8 mouse cellular contexts compared by ENCODE assay signal in the genomic region with DNA sequence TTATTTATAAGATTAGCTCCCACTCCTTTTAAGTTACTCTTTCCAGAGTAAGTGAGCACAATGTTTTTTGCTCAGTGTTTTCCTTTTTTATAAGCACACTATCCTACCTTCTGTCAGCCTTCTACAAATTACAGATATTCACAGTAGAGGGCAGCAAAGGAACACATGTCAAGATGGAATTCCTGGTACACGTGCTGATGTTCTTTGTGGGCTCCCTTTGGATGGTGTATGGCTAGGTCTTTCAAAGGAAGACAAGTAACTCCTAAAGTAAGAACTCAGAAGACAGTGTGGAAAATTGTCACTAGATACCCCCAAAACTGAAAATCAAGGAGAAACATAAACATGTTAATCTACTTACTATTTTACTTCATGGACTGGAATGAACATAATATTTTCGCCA. TPM values are rescaled to one million over a fixed set of nuclear protein-coding genes. Genes with fewer than 3 reads are reported as not detected.
DNase-seq lines count a peak whose midpoint lies in the region; ATAC-seq and TF ChIP-seq lines count a peak whose summit lies in the region.

No protein-coding gene starts in this region.

- DNase-seq in layer of hippocampus, adult 9-11 months: peak; percentile 20
- no peak for DNase-seq in layer of hippocampus, adult 8-10 months (ENCODE audit: low spot score in 2 of 2)
- peak; percentile 15 for DNase-seq in MN1 (ENCODE audit: low spot score)
- peak; percentile 27 for DNase-seq in limb, embryonic 14.5 days (ENCODE audit: low spot score)
- DNase-seq in adrenal gland, postnatal 14 days: no peak
- no peak for DNase-seq in gastrocnemius, postnatal 36 days
- DNase-seq in right cerebral cortex, postnatal 36 days (ENCODE audit: low spot score in 2 of 2): no peak

- H3K9ac ChIP-seq in limb, embryonic 14.5 days (ENCODE audit: low read depth, low read length, severe bottlenecking): no peak overlapping the region

- no peak overlapping the region for H3K27ac ChIP-seq in limb, embryonic 14.5 days (replicated peaks; ENCODE audit: low read depth, low read length)

- no peak overlapping the region for H3K4me3 ChIP-seq in limb, embryonic 14.5 days (replicated peaks; ENCODE audit: low read length)

- H3K36me3 ChIP-seq in limb, embryonic 14.5 days (ENCODE audit: control insufficient read depth, insufficient read depth, low read length): no peaks in the 10 kb centered on the region

- no peak for TF ChIP-seq POLR2A in limb, embryonic 14.5 days (IDR thresholded peaks at IDR 0.05; ENCODE audit: borderline replicate concordance, extremely low read depth, insufficient read depth, insufficient read length)

- intact Hi-C loops in gastrocnemius, postnatal 36 days (cut with DNase I): no loop called here

- WGBS in limb, embryonic 14.5 days: 47% methylated on average over 2 of the region's 2 CpGs

- H3K27me3 ChIP-seq in limb, embryonic 14.5 days (ENCODE audit: control insufficient read depth, insufficient read depth, low read length): no peaks in the 10 kb centered on the region

- peak; percentile 68 for ATAC-seq in common myeloid progenitor, adult 5-6 weeks (replicated peaks; ENCODE audit: low read depth, poor library complexity, severe bottlenecking)
- ATAC-seq in limb, embryonic 14.5 days (ENCODE audit: low FRiP score, low read depth): no peak

- no peak overlapping the region for H3K4me2 ChIP-seq in limb, embryonic 14.5 days (replicated peaks; ENCODE audit: low read depth, low read length, severe bottlenecking)

- H3K4me1 ChIP-seq in limb, embryonic 14.5 days (ENCODE audit: control insufficient read depth, insufficient read depth, low read length): no peaks in the 10 kb centered on the region

- H3K9me3 ChIP-seq in limb, embryonic 14.5 days (ENCODE audit: control insufficient read depth, low read length): no peaks in the 10 kb centered on the region

RNA-seq across cellular contexts. Expression of a gene that starts 19.9 kb away (rescaled TPM):
- 10 to 100 TPM in 1 of 4 experiments, 1 to 10 TPM in 3; 2.1 to 10.6 (median 4.0) TPM for total RNA-seq in layer of hippocampus, adult 8-10 months (2022)
- 11.3 and 14.1 TPM in 2 replicates for total RNA-seq in common myeloid progenitor, adult 5-6 weeks (2017)
- 6.8 TPM in 2 replicates for polyA plus RNA-seq in limb, embryonic 14.5 days (2012; rRNA removed)
- 9.1 and 14.9 TPM in 2 replicates for polyA plus RNA-seq in limb, embryonic 14.5 days (2014; fragmentation: Nextera tagmentation; extraction: Ambion mirVana)
- 11.1 and 11.8 TPM in 2 replicates for total RNA-seq in adrenal gland, postnatal 14 days (2021)
- total RNA-seq in gastrocnemius, postnatal 36 days (2021): 1 to 10 TPM; 1.8 to 2.0 TPM

Comparison
In these comparisons a context has a peak if more than half of its experiments do, and no peak if none do; other contexts are left out.
1. DNase-seq: peak in layer of hippocampus, adult 9-11 months (single experiment), MN1 (single experiment) and limb, embryonic 14.5 days (single experiment); none in layer of hippocampus, adult 8-10 months (0 of 2), adrenal gland, postnatal 14 days (single experiment), gastrocnemius, postnatal 36 days (0 of 2) and right cerebral cortex, postnatal 36 days (0 of 2).